Mouse (Mus musculus): Measurements from ENCODE around the gene Fam78b. TPM values are rescaled to one million over a fixed set of nuclear protein-coding genes. Genes with fewer than 3 reads are reported as not detected.

The Fam78b gene
- total RNA-seq (2014; rRNA removed), result 20.2 and 22.0 TPM in 2 replicates
- polyA plus RNA-seq (2015; fragmentation: Nextera tagmentation; extraction: Ambion mirVana), result 7.0 and 8.2 TPM in 2 replicates

DNA sequence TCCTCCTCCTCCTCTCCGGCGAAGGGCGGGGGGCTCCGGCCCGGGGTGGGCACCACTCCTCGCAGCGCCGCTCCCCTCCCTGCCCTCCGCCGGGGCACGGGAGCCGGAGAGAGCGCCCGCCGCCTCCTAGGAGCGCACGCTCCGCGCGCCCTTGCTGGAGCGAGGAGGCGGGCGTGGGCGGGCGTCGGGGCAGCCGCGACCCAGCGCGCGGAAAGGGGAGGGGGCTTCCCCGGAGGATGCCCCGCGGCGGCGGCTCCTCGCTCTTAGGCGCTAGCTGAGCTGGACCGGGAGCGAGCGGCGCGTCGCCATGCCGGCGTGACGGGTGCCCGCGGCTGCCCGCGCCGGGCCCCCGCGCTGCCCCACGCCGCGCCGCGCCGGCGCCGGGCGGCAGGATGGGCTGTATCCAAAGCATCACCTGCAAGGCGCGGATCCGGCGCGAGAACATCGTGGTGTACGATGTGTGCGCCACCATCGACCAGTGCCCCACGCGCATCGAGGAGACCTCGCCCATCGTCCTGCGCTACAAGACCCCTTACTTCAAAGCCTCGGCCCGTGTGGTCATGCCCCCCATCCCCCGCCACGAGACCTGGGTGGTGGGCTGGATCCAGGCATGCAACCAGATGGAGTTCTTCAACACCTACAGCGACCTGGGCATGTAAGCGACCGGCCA lies at the start of gene Fam78b:
TSS of gene Fam78b (plus strand) at position 244 of the 670 bp plus-strand sequence.
- no peaks in the 10 kb centered on the region for H3K27me3 ChIP-seq (ENCODE audit: insufficient read depth, low read length)
- no peaks in the 10 kb centered on the region for H3K9me3 ChIP-seq (ENCODE audit: low read length)
- ATAC-seq (ENCODE audit: low FRiP score) (peak; percentile 79), DNase-seq (ENCODE audit: low spot score) (peak; percentile 60)
- under 1% methylated on average over 57 of the region's 85 CpGs for WGBS
- H3K9ac ChIP-seq (replicated peaks; ENCODE audit: low read length, poor library complexity, severe bottlenecking), result peak within 1 kb of the TSS; percentile 88
- peak within 1 kb of the TSS; percentile 84 for H3K4me2 ChIP-seq (ENCODE audit: low read depth, low read length, poor library complexity, severe bottlenecking)
- peak within 1 kb of the TSS; percentile 81 for H3K4me3 ChIP-seq (ENCODE audit: low read depth, low read length)
- H3K36me3 ChIP-seq (ENCODE audit: insufficient read depth, low read length), result no peaks in the 10 kb centered on the region
- no peaks in the 10 kb centered on the region for H3K4me1 ChIP-seq (ENCODE audit: insufficient read depth, low read length)
- no peak for TF ChIP-seq CTCF (IDR thresholded peaks at IDR 0.05)
- peak within 1 kb of the TSS; percentile 91 for H3K27ac ChIP-seq (ENCODE audit: low read depth, low read length)

- 41% methylated on average over 10 of the region's 10 CpGs for WGBS
- H3K27ac ChIP-seq (ENCODE audit: low read depth, low read length), result no peak overlapping the region
- DNase-seq (ENCODE audit: low spot score), result no peak
- H3K27me3 ChIP-seq (ENCODE audit: insufficient read depth, low read length), result no peaks in the 10 kb centered on the region
- H3K36me3 ChIP-seq (ENCODE audit: insufficient read depth, low read length), result no peaks in the 10 kb centered on the region
- TF ChIP-seq CTCF (IDR thresholded peaks at IDR 0.05), result no peak
- no peak overlapping the region for H3K4me2 ChIP-seq (ENCODE audit: low read depth, low read length, poor library complexity, severe bottlenecking)
- no peak overlapping the region for H3K9ac ChIP-seq (replicated peaks; ENCODE audit: low read length, poor library complexity, severe bottlenecking)
- H3K9me3 ChIP-seq (ENCODE audit: low read length), result no peaks in the 10 kb centered on the region
- no peaks in the 10 kb centered on the region for H3K4me1 ChIP-seq (ENCODE audit: insufficient read depth, low read length)
- ATAC-seq (ENCODE audit: low FRiP score), result no peak
- no peak overlapping the region for H3K4me3 ChIP-seq (ENCODE audit: low read depth, low read length)
These were observed 36.7 kb upstream of the Fam78b start for GRCm38 (mm10) chr1:166964508-166964907.

DNA sequence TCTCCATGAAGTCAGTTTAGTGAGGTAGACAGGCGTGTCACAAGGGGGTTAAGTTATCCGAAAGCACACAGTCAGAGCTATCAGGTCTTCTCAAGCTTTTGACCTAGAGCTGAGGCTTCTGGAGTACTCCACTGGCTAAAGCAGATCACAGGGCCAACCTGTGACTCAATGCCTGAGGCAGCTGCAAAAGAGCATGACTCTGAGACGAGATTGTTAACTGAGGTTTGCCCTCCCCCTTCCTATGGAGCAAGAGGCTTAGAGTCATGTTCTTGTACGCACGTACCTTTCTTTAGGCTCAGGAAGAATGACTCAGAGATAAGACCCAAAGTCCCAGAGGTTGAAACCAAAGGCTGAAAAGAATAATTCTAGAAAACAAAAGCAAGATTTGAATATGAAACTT lies 32.9 kb upstream of the Fam78b start:
- H3K9me3 ChIP-seq (ENCODE audit: low read length), result no peaks in the 10 kb centered on the region
- TF ChIP-seq CTCF (IDR thresholded peaks at IDR 0.05), result no peak
- DNase-seq (ENCODE audit: low spot score) (no peak), ATAC-seq (ENCODE audit: low FRiP score) (no peak)
- H3K4me2 ChIP-seq (ENCODE audit: low read depth, low read length, poor library complexity, severe bottlenecking), result no peak overlapping the region
- H3K4me3 ChIP-seq (ENCODE audit: low read depth, low read length), result no peak overlapping the region
- no peaks in the 10 kb centered on the region for H3K27me3 ChIP-seq (ENCODE audit: insufficient read depth, low read length)
- no peak overlapping the region for H3K9ac ChIP-seq (replicated peaks; ENCODE audit: low read length, poor library complexity, severe bottlenecking)
- H3K27ac ChIP-seq (ENCODE audit: low read depth, low read length), result no peak overlapping the region
- H3K4me1 ChIP-seq (ENCODE audit: insufficient read depth, low read length), result no peaks in the 10 kb centered on the region
- H3K36me3 ChIP-seq (ENCODE audit: insufficient read depth, low read length), result no peaks in the 10 kb centered on the region
- WGBS, result 75% methylated on average over 5 of the region's 5 CpGs

DNA sequence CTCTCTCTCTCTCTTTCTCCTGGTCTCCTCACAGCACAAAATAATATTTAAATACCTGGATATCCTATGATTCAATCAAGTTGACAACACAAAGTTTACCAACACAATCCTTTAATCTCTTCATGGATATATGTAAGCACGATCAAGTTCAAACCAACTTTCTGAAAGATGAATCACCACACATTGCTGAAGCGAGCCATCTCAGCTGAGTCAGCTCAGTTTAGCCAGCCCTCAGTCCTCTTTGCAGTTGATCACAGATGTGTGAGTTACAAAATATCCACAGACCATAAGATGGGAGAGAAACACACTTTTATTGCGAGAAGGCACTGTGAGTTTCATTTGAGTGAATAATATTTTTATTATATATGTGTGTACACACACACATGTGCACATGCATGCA lies 27.5 kb upstream of the Fam78b start:
- 92% methylated on average over 3 of the region's 3 CpGs for WGBS
- ATAC-seq (ENCODE audit: low FRiP score), result no peak
- Histone ChIP-seq H3K9ac (replicated peaks; ENCODE audit: low read length, poor library complexity, severe bottlenecking) (no peak overlapping the region), H3K27me3 (ENCODE audit: insufficient read depth, low read length) (no peaks in the 10 kb centered on the region), H3K27ac (ENCODE audit: low read depth, low read length) (no peak overlapping the region), H3K4me3 (ENCODE audit: low read depth, low read length) (no peak overlapping the region), H3K4me1 (ENCODE audit: insufficient read depth, low read length) (no peaks in the 10 kb centered on the region), H3K36me3 (ENCODE audit: insufficient read depth, low read length) (no peaks in the 10 kb centered on the region), H3K4me2 (ENCODE audit: low read depth, low read length, poor library complexity, severe bottlenecking) (no peak overlapping the region), H3K9me3 (ENCODE audit: low read length) (no peaks in the 10 kb centered on the region)
- DNase-seq (ENCODE audit: low spot score), result no peak
- TF ChIP-seq CTCF (IDR thresholded peaks at IDR 0.05), result no peak

GRCm38 (mm10) chr1:166978611-166979010 lies 22.6 kb upstream of the Fam78b start:
- H3K36me3 ChIP-seq (ENCODE audit: insufficient read depth, low read length), result no peaks in the 10 kb centered on the region
- H3K4me3 ChIP-seq (ENCODE audit: low read depth, low read length), result no peak overlapping the region
- peak; percentile 43 for DNase-seq (ENCODE audit: low spot score)
- no peak for ATAC-seq (ENCODE audit: low FRiP score)
- 53% methylated on average over 5 of the region's 5 CpGs for WGBS
- TF ChIP-seq CTCF (IDR thresholded peaks at IDR 0.05), result no peak
- no peak overlapping the region for H3K27ac ChIP-seq (ENCODE audit: low read depth, low read length)
- H3K9me3 ChIP-seq (ENCODE audit: low read length), result no peaks in the 10 kb centered on the region
- no peak overlapping the region for H3K9ac ChIP-seq (replicated peaks; ENCODE audit: low read length, poor library complexity, severe bottlenecking)
- H3K27me3 ChIP-seq (ENCODE audit: insufficient read depth, low read length), result no peaks in the 10 kb centered on the region
- no peak overlapping the region for H3K4me2 ChIP-seq (ENCODE audit: low read depth, low read length, poor library complexity, severe bottlenecking)
- H3K4me1 ChIP-seq (ENCODE audit: insufficient read depth, low read length), result no peaks in the 10 kb centered on the region

- Histone ChIP-seq H3K4me3 (ENCODE audit: low read depth, low read length) (no peak overlapping the region), H3K4me2 (ENCODE audit: low read depth, low read length, poor library complexity, severe bottlenecking) (no peak overlapping the region), H3K36me3 (ENCODE audit: insufficient read depth, low read length) (no peaks in the 10 kb centered on the region), H3K27ac (ENCODE audit: low read depth, low read length) (no peak overlapping the region), H3K9me3 (ENCODE audit: low read length) (no peaks in the 10 kb centered on the region), H3K4me1 (ENCODE audit: insufficient read depth, low read length) (no peaks in the 10 kb centered on the region), H3K9ac (replicated peaks; ENCODE audit: low read length, poor library complexity, severe bottlenecking) (no peak overlapping the region), H3K27me3 (ENCODE audit: insufficient read depth, low read length) (no peaks in the 10 kb centered on the region)
- DNase-seq (ENCODE audit: low spot score) (no peak), ATAC-seq (ENCODE audit: low FRiP score) (no peak)
- TF ChIP-seq CTCF (IDR thresholded peaks at IDR 0.05), result no peak
- 80% methylated on average over 5 of the region's 5 CpGs for WGBS
These were observed 7.0 kb upstream of the Fam78b start for GRCm38 (mm10) chr1:166994266-166994665.

Measured in midbrain, postnatal 0 days (tissue).